Mouse (Mus musculus): ENCODE results near the gene Tmem102.
A peak's percentile ranks its signal among the peaks of the same experiment; 100 is the strongest.

Gene Tmem102

DNA sequence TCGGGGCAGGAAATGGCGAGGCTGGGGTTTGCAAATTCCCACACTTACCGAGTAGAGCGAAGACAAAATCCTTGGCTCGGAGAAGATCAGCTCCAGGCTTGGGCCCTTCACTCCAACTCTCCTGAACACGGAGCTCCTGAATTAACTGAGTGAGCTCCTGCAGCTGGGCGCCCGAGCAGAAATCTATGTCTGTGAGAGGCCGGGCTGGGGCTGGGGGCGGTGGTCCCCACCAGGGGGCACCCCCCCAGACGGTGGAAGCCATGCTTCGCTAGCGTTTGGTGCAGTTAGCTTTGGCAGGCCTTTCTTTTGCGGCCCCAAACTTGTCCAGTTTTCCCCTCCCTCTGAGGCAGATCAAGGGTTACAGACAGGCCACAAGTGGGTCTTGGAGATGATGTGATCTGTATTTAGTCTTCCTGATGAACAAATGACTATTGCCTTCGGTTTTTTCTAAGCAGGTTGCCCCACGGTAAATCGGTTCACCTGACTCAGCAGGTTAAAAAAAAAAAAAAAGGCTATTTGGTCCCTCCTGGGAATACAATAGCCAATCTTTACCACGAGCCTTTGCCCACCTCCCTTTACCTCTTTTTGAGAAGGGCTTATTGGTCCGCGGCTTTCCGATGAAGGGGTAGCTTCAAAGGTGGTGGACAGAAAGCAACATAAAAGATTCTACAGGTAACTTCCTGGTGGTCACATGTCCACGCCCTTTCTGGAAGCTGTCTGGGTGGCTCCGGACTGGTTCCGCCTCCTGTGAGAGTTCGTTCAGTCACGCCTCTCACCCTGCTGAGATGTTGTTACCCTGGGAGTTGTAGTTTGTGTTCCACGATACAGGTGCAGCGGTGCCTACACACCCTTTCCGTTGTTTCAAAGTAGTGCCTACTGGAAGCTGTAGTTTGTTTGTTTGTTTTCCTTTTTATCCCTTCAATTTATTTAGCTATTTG is at the start of gene Tmem102:
Gene Tmem102 (minus strand): TSS at position 653 of the 938 bp plus-strand sequence.
- DNase-seq (ENCODE audit: low spot score), result no peak

GRCm38 (mm10) chr11:69854680-69855079 is 49.3 kb upstream of the Tmem102 start:
- no peak for DNase-seq (ENCODE audit: low spot score)

DNA sequence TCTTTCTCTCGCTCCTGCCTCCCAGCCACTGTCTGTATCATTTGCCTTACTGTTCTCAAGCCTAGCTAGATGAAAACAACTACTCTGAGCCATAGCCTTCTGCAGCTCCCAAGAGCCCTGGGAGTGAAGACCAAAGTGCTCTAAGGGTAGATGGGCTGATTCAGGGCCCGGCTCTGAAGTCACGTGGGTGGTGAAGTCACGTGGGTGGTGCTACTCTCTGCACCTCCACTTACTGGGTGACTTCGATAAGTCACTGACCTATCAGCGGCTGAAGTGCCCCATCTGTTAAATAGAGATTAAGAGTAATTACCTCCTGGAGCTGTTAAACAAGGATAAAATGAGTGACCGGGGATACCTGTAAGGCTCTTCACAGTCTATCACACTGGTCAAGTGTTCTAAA is 48.6 kb upstream of the Tmem102 start:
- DNase-seq (ENCODE audit: low spot score), result no peak

- no peak for DNase-seq (ENCODE audit: low spot score)
Measured at GRCm38 (mm10) chr11:69850754-69851153, 45.3 kb upstream of the Tmem102 start.

GRCm38 (mm10) chr11:69849884-69850283 is 44.5 kb upstream of the Tmem102 start:
- DNase-seq (ENCODE audit: low spot score), result no peak

DNA sequence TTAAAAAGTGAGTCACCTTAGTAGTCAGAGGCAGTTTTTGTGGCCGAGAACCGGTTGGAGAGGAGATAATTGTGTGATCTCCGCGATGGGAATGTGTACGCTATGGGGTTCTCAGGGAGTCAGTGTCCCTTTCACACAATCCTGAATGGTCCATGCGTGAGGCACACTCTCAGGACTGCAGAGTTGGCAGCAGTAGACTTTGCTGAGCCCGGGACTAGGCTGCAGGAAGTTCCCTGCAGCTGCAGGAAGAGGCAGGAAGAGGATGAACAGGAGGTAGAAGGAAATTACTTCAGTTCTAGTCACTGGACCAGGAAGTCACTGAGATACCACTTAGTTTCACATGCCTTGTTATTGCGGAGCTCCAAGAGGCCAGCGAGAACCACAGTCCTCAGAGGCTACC is 43.7 kb upstream of the Tmem102 start:
- no peak for DNase-seq (ENCODE audit: low spot score)

DNA sequence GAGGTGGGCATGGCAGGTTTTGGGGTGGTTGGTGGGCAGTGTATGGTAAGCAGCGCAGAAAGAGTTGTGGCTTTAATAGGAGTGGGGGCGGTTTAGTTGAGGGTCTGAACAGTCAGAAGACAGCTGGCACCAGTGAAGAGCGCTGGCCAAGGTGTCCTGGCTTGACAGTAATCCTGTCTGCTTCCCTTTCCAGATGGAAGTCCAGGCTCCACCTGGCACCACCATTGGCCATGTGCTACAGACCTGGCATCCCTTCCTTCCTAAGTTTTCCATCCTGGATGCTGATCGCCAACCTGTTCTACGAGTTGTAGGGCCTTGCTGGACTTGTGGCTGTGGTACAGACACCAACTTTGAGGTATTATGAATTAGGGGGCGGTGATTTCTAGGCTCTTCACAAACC is 42.6 kb upstream of the Tmem102 start:
- DNase-seq (ENCODE audit: low spot score), result no peak

DNA sequence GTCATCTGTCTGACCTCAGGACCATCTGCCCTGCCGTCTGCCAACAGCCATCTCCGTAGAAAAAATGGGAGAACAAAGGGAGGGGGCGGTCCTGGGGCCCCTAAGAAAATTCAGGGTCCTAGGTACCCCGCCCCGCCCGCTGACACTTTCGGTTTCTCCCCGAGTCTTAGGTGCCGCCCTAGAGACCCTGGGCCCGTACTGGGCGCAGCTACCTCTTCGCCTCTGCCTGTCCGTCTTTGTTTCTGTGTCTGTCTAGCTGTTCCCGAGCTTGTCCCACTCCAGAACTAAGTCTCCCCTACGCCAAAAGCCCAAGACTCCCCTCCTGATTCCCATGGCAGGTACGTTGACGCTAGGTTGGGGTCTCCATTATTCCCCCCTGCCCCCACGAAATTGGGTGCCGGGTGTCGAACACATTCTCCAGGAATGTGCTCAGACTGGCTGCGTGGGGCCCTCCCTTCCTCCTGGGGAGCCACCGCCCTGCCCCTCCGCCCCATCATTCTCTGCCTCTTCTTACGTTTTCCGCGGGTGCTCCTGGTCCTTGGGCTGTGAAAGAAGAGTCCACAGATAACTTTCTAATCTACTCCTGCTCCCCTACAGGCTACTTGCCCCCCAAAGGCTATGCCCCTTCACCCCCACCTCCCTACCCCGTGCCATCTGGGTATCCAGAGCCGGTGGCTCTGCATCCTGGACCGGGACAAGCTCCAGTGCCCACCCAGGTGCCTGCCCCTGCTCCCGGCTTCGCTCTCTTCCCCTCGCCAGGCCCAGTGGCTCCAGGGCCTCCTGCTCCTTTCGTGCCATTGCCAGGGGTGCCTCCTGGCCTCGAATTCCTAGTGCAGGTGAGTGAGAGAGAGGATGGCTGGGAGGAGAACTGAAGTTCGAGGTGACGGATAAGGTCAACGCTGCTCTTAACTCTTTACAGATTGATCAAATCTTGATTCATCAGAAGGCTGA is 41.6 kb upstream of the Tmem102 start:
- DNase-seq (ENCODE audit: low spot score), result no peak

- peak; percentile 84 for DNase-seq (ENCODE audit: low spot score)
Measured at GRCm38 (mm10) chr11:69846198-69846680, 40.8 kb upstream of the Tmem102 start, which contains the start of gene Plscr3. Plscr3 (plus strand) TSS chr11:69846376.

DNA sequence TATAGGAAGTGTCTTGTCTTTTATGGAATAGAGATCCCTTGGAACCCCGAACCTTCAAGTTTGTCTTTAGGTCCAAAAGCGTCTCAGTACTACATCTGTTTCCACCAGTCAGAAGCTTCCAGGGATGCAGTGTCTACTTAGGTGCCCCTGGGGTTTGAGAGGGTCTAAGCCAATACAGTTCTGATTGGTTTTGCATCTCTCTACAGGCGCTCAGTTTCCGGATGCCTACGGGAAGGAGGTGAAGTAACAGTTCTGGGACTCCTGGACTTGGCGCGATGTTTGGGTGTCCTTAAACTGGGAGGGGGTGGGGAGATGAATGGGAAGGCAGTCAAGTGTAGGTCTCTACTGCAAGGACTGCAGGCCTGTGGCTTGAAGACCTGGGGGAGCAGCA is 33.3 kb upstream of the Tmem102 start:
- DNase-seq (ENCODE audit: low spot score), result no peak

GRCm38 (mm10) chr11:69837952-69838713 is 32.7 kb upstream of the Tmem102 start, which contains the start of gene Tmem256:
Tmem256 (plus strand) TSS chr11:69838514.
- peak; percentile 97 for DNase-seq (ENCODE audit: low spot score)

DNA sequence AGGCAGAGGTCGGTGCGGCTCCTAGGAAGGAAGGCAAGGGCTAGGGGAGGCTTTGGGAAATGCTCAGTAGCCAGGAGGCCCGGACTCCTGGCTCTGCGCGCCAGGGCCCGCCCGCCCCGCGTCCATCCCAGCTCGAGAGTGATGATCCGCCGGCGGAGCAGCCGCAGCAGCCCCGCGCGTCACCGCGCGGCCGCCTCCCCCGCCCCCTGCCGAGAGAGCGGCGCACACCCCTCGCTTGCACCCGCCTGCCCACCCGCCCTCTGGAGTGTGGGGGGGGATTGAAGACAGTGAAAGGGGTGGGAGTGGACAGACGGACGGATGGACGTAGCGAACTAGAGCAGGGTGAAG is 32.2 kb upstream of the Tmem102 start, which contains the start of gene Nlgn2:
Gene Nlgn2 (minus strand): TSS at position 181 of the 348 bp plus-strand sequence.
- no peak for DNase-seq (ENCODE audit: low spot score)

- DNase-seq (ENCODE audit: low spot score), result peak; percentile 47
Measured at GRCm38 (mm10) chr11:69836703-69837576, 31.5 kb upstream of the Tmem102 start.

DNA sequence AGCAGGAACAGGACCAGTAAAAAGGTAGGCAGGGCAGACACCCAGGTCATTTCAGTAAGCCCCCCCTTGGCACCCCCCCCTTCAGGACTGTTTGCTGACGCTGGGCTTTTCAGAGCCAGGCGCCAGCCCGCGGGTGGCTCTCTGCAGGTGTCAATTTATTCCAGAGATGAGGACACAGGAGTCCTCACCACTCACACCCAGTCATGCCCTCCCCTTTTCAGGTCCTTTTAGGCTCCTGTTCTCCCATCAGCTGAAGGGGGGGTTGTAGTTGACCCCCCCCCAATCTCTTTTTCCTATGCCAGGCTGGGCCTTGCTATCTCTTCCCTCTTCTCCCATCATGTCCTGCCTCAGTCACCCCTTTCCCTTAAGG is 30.5 kb upstream of the Tmem102 start:
- DNase-seq (ENCODE audit: low spot score), result no peak

GRCm38 (mm10) chr11:69835326-69835965 is 30.0 kb upstream of the Tmem102 start:
- no peak for DNase-seq (ENCODE audit: low spot score)

GRCm38 (mm10) chr11:69834001-69834549 is 28.7 kb upstream of the Tmem102 start:
- no peak for DNase-seq (ENCODE audit: low spot score)

DNA sequence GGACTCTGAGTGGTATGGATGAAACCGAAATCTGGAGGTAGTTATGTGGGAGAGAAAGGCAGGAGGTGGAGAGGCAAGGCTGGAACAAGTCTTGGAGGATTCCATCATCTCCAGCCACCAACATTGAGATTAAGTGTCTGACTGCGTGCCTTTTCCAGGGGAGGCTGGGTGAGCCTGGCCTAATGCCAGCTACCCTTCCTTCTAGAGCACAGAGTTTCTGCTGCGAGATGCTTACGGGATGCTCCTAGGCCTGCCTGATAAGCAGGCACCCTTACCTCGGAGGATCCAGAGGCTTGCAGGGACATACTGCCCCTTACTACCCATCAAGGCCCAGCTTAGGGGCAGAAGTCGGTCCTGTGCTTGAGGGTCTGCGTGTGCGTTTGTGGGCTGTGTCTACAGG is 28.1 kb upstream of the Tmem102 start:
- no peak for DNase-seq (ENCODE audit: low spot score)

DNA sequence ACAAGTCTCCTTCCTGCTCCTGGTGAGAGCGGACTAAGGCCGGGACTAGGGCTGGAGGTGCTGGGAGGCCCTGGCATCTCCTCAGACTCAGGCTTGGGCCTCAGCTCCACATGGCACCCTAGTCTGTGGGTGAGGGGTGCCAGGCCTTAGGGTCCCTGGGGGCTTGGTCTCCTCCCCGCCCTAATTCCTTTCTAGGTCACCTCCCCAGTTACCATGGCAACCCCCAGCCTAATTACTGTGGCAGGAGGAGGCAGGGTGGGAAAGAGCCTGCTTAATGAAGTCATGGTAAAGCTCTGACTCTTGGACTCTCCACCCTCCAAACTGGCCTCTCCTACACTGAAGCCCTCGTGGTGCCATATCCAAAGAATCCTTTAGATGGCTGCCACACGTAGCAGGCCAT is 23.4 kb upstream of the Tmem102 start:
- no peak for DNase-seq (ENCODE audit: low spot score)

DNA sequence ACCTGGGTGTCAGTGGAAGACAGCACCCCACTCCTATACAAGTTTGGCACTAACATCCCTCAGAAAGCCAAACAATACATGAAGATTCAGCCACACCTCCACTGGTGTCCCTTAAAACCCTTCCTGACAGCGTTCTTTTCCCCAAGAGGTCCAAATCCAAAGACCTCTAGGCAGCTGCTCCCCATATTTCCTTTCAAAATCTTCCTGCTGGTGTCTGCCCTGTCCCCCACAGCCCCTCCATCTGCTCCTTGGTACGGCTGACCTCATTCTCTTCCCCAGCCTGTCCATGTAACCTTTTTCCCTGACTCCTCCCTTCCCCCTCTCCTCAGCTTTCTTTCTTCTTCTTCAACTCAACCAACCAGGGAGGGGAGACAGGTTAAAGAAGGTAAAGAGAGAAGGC is 18.0 kb upstream of the Tmem102 start:
- DNase-seq (ENCODE audit: low spot score), result no peak

DNA sequence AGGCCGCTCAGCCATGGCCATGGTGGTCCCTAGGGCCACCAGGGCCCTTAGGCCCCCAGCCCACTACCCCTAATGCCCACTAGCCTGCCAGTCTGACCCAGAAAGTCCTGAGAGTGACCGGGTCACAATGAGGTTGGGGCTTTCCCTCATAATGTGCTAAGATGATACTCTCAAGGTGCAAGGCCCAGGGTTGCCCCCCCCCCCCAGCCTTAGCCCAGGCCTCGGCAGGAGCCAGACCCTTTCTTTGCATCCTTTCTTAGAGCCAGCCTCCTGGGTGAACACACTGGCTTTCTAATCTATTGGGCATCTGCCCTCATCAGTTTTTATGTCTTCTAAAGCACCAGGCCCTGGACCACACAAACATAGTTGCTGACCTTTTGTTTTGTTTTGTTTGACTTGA is 16.7 kb upstream of the Tmem102 start, which contains the start of gene Spem1:
Gene Spem1 (minus strand): TSS at position 101 of the 400 bp plus-strand sequence.
- no peak for DNase-seq (ENCODE audit: low spot score)

All from layer of hippocampus, adult 11-12 months (tissue).